Mouse (Mus musculus) left cerebral cortex, adult 2 months (tissue): ENCODE results near the gene Epha10. TPM values are rescaled to one million over a fixed set of nuclear protein-coding genes. Genes with fewer than 3 reads are reported as not detected.

Experiments
- DNase-seq, 2 experiments: peaks; one replicate each; pipeline ENCODE4 v3.0.0; 2021 to 2022; ENCODE audit warnings: low spot score in 2 of 2, mixed read lengths in 1 of 2; ENCODE audit errors: extremely low spot score in 1 of 2
- H3K27ac ChIP-seq: fragments of 200-600 bp; 2 replicates; pipeline ENCODE4 v1.8.1; 2022
- H3K4me3 ChIP-seq: fragments of 200-600 bp; 2 replicates; pipeline ENCODE4 v1.8.1; 2022
- CTCF ChIP-seq: fragments of 200-600 bp; IDR thresholded peaks from 2 replicates; pipeline ENCODE4 v1.8.1; 2022; ENCODE audit warnings: antibody characterized with exemption, mild to moderate bottlenecking, moderate library complexity
- intact Hi-C: fragments of 180-260 bp; cut with DNase I; formaldehyde crosslinking; loops from one replicate; pipeline ENCODE4 v1.15.1; 2025
- total RNA-seq, 2 experiments: library from RNA; stranded (reverse); gene quantifications; 2 replicates each; pipeline ENCODE4 v1.2.3; 2021

Epha10 gene
- total RNA-seq, 2 experiments from 2014 or later = 60.5 to 69.6 TPM

GRCm38 (mm10) chr4:124860446-124860845 is 20.3 kb upstream of the Epha10 start:
- Histone ChIP-seq H3K4me3 (peak overlapping the region; percentile 80; the same call in 1 of the 2 replicates), H3K27ac (no peak overlapping the region)
- DNase-seq = no peak
- TF ChIP-seq CTCF = no peak
- intact Hi-C loops = loop anchor here (5.0 kb wide), 1 partner anchor 1187 kb away; the partner anchor contains the start of gene Mrps15

- H3K4me3 ChIP-seq = peak within 1 kb of the TSS; percentile 80
- no peak for DNase-seq
- H3K27ac ChIP-seq = peak within 1 kb of the TSS; percentile 90
- TF ChIP-seq CTCF = no peak
- intact Hi-C loops = loop anchor here (1.0 to 5.0 kb wide), 2 partner anchors 11 to 1186 kb away; partner anchors contain the start of genes Mrps15 and Yrdc
These were observed 19.2 kb upstream of the Epha10 start, which contains the start of gene Maneal for GRCm38 (mm10) chr4:124861283-124862188. Gene Maneal, minus strand, starts transcription at chr4:124862171.

- no peak for DNase-seq
- Histone ChIP-seq H3K4me3 (no peak overlapping the region), H3K27ac (no peak overlapping the region)
- TF ChIP-seq CTCF = peak; percentile 44
- intact Hi-C loops = no loop called here
These were observed 8.0 kb upstream of the Epha10 start for GRCm38 (mm10) chr4:124872719-124873118.

- intact Hi-C loops = no loop called here
- Histone ChIP-seq H3K4me3 (peak overlapping the region; percentile 73), H3K27ac (peak overlapping the region; percentile 69)
- TF ChIP-seq CTCF = no peak
- DNase-seq = peak; percentile 79 to 83
These were observed 726 bp downstream of the Epha10 start for GRCm38 (mm10) chr4:124881341-124881908.

- DNase-seq = no peak
- Histone ChIP-seq H3K27ac (peak overlapping the region; percentile 69), H3K4me3 (peak overlapping the region; percentile 73)
- intact Hi-C loops = no loop called here
- TF ChIP-seq CTCF = no peak
These were observed 1.5 kb downstream of the Epha10 start for GRCm38 (mm10) chr4:124882151-124882729.

- DNase-seq = peak in 1 of 2 experiments; percentile 38
- TF ChIP-seq CTCF = no peak
- Histone ChIP-seq H3K4me3 (no peak overlapping the region), H3K27ac (0 out of 2 replicates have a peak overlapping the region, but pooled peaks have one; percentile 36)
- intact Hi-C loops = no loop called here
These were observed 8.0 kb downstream of the Epha10 start for GRCm38 (mm10) chr4:124888702-124889101.

- intact Hi-C loops = no loop called here
- no peak for DNase-seq
- TF ChIP-seq CTCF = no peak
- H3K27ac ChIP-seq = no peak overlapping the region
- H3K4me3 ChIP-seq = no peak overlapping the region
These were observed 9.2 kb downstream of the Epha10 start for GRCm38 (mm10) chr4:124889935-124890334.

GRCm38 (mm10) chr4:124890831-124891230 is 10.1 kb downstream of the Epha10 start:
- TF ChIP-seq CTCF = no peak
- DNase-seq = no peak
- intact Hi-C loops = no loop called here
- Histone ChIP-seq H3K4me3 (no peak overlapping the region), H3K27ac (peak overlapping the region; percentile 74)

- intact Hi-C loops = no loop called here
- H3K27ac ChIP-seq = peak overlapping the region; percentile 94
These were observed 13.1 kb downstream of the Epha10 start for GRCm38 (mm10) chr4:124893769-124894168.

GRCm38 (mm10) chr4:124894508-124895428 is 14.1 kb downstream of the Epha10 start:
- Histone ChIP-seq H3K27ac (peak overlapping the region; percentile 94), H3K4me3 (peak overlapping the region; percentile 56)
- DNase-seq = peak; percentile 73 to 76
- intact Hi-C loops = no loop called here
- TF ChIP-seq CTCF = no peak

More at GRCm38 (mm10) chr4:124893769-124894168, 13.1 kb downstream of the Epha10 start:
- peak overlapping the region; percentile 56 for H3K4me3 ChIP-seq
- no peak for DNase-seq
- no peak for TF ChIP-seq CTCF

- H3K27ac ChIP-seq = no peak overlapping the region
- H3K4me3 ChIP-seq = no peak overlapping the region
- no peak for TF ChIP-seq CTCF
- intact Hi-C loops = no loop called here
- DNase-seq = no peak
These were observed 17.7 kb downstream of the Epha10 start for GRCm38 (mm10) chr4:124898428-124898827.
